Mouse (Mus musculus): ENCODE measurements around the gene Cdk15.
A peak's percentile ranks its signal among the peaks of the same experiment; 100 is the strongest.

- TF ChIP-seq CTCF (IDR thresholded peaks at IDR 0.05; ENCODE audit: low read depth, low read length): 0 out of 2 replicates have a peak, but pooled peaks have one; percentile 18
- no peak for TF ChIP-seq POLR2A (IDR thresholded peaks at IDR 0.05; ENCODE audit: extremely low read depth, insufficient read depth, low read length)
These were observed 111.4 kb downstream of the Cdk15 start for GRCm38 (mm10) chr1:59367928-59368648.
